16 mouse cellular contexts compared by ENCODE assay signal in the genomic region with DNA sequence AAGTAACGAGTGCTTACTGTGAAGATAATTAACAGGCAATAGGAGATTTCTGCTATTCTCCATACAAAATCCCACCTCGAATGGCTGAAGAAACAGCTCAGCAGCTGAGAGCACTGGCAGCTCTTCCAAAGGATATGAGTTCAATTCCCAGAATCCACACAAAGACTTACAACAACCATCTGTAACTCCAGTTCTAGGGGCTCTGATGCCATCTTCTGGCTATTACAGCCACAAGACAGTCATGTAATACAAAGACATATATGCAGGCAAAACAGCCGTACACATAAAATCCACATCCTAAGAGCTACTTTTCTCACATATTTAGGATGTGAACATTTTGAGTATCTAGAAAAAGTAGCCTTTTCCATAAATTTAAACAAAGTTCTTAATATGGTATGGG. TPM values are rescaled to one million over a fixed set of nuclear protein-coding genes. Genes with fewer than 3 reads are reported as not detected.
DNase-seq lines count a peak whose midpoint lies in the region; ATAC-seq and TF ChIP-seq lines count a peak whose summit lies in the region.
"Had no signal": no experiment of that assay in that cellular context is flagged by ENCODE, and none has a peak within 500 bp of the region (broad histone marks: within the 10 kb centered on the region; RNA-seq: fewer than 3 reads in every experiment).

No protein-coding gene starts in this region.

- no peak overlapping the region for H3K4me2 ChIP-seq in stomach, postnatal 0 days (replicated peaks; ENCODE audit: low read depth)
- H3K4me2 ChIP-seq: forebrain, embryonic 12.5 days; limb, embryonic 12.5 days had no signal

- no peaks in the 10 kb centered on the region for H3K4me1 ChIP-seq in kidney, adult 2 months (ENCODE audit: control insufficient read depth, insufficient read depth, low read length)
- H3K4me1 ChIP-seq in lung, adult 2 months (ENCODE audit: control insufficient read depth, insufficient read depth, low read length), result peaks cover 4% of the 10 kb centered on the region; the same call in 1 of the 2 replicates
- H3K4me1 ChIP-seq in stomach, postnatal 0 days (replicated peaks; ENCODE audit: control insufficient read depth, insufficient read depth), result no peaks in the 10 kb centered on the region
- H3K4me1 ChIP-seq: forebrain, embryonic 12.5 days; limb, embryonic 12.5 days; megakaryocyte, embryonic 14.5 days had no signal

- H3K27me3 ChIP-seq in kidney, adult 2 months (replicated peaks; ENCODE audit: control insufficient read depth, insufficient read depth, low read length), result no peaks in the 10 kb centered on the region; the same call in 1 of the 2 replicates
- H3K27me3 ChIP-seq in stomach, postnatal 0 days (ENCODE audit: control insufficient read depth, insufficient read depth, low read length), result no peaks in the 10 kb centered on the region
- H3K27me3 ChIP-seq: forebrain, embryonic 12.5 days had no signal

- no peaks in the 10 kb centered on the region for H3K9me3 ChIP-seq in stomach, postnatal 0 days (ENCODE audit: control insufficient read depth, low read length)
- H3K9me3 ChIP-seq: forebrain, embryonic 12.5 days; limb, embryonic 12.5 days; megakaryocyte, embryonic 14.5 days had no signal

- no peak overlapping the region for H3K27ac ChIP-seq in kidney, adult 2 months (ENCODE audit: insufficient read depth, low read depth, low read length)
- H3K27ac ChIP-seq in stomach, postnatal 0 days (replicated peaks), result no peak overlapping the region
- H3K27ac ChIP-seq: forebrain, embryonic 12.5 days; limb, embryonic 12.5 days had no signal

- ATAC-seq in stomach, postnatal 0 days (ENCODE audit: low FRiP score, low TSS enrichment), result no peak

- no peak for TF ChIP-seq CTCF in kidney, adult 2 months (conservative IDR thresholded peaks at IDR 0.05; ENCODE audit: insufficient read depth, insufficient read length, low read depth, low read length)
- no peak for TF ChIP-seq CTCF in lung, adult 2 months (IDR thresholded peaks at IDR 0.05; ENCODE audit: insufficient read depth, low read length)
- peak; percentile 57 for TF ChIP-seq CTCF in stomach, postnatal 0 days (IDR thresholded peaks at IDR 0.05; ENCODE audit: low read depth)

- no peak overlapping the region for H3K9ac ChIP-seq in stomach, postnatal 0 days (ENCODE audit: low read length)
- H3K9ac ChIP-seq: forebrain, embryonic 12.5 days; limb, embryonic 12.5 days had no signal

- TF ChIP-seq EP300 in stomach, postnatal 0 days (optimal IDR thresholded peaks at IDR 0.05), result no peak

- peak; percentile 13 for DNase-seq in embryo, embryonic 11 days
- DNase-seq in embryo, embryonic 10 days (ENCODE audit: low spot score), result no peak
- DNase-seq in kidney, adult 2 months, result peak; percentile 11
- no peak for DNase-seq in kidney, postnatal 25 days
- peak; percentile 7 for DNase-seq in lung, postnatal 36 days
- no peak for DNase-seq in lung, adult 2 months
- no peak for DNase-seq in stomach, postnatal 0 days (ENCODE audit: low spot score)
- no peak for DNase-seq in cerebellum, postnatal 14 days
- DNase-seq: adrenal gland, adult 8-10 months; cerebellum, adult 2 months; right cerebral cortex, adult 18-20 months had no signal

- TF ChIP-seq POLR2A in kidney, adult 2 months (IDR thresholded peaks at IDR 0.05; ENCODE audit: low read depth, low read length), result no peak
- TF ChIP-seq POLR2A in lung, adult 2 months (IDR thresholded peaks at IDR 0.05; ENCODE audit: borderline replicate concordance, extremely low read depth, low read depth, low read length), result no peak

- no peak overlapping the region for H3K4me3 ChIP-seq in kidney, adult 2 months (ENCODE audit: insufficient read depth, low read depth, low read length)
- H3K4me3 ChIP-seq in lung, adult 2 months (replicated peaks; ENCODE audit: extremely low read depth, low read depth, low read length), result no peak overlapping the region
- H3K4me3 ChIP-seq in stomach, postnatal 0 days (ENCODE audit: low read depth, low read length), result no peak overlapping the region
- H3K4me3 ChIP-seq: forebrain, embryonic 12.5 days; limb, embryonic 12.5 days; megakaryocyte, embryonic 14.5 days had no signal

- no peaks in the 10 kb centered on the region for H3K36me3 ChIP-seq in kidney, adult 2 months (ENCODE audit: control insufficient read depth, insufficient read depth, low read length)
- no peaks in the 10 kb centered on the region for H3K36me3 ChIP-seq in stomach, postnatal 0 days (ENCODE audit: control insufficient read depth, insufficient read depth, low read length)
- H3K36me3 ChIP-seq: forebrain, embryonic 12.5 days; limb, embryonic 12.5 days had no signal

- whole genome bisulfite sequencing in kidney, adult 2 months, result 60% methylated on average over 3 of the region's 3 CpGs
- WGBS in lung, adult 2 months, result 46% methylated on average over 3 of the region's 3 CpGs
- WGBS in stomach, postnatal 0 days, result 47% methylated on average over 3 of the region's 3 CpGs

RNA-seq across cellular contexts. Expression of a gene that starts 27.4 kb away (rescaled TPM):
- 0.24 and 0.33 TPM in 2 replicates for polyA plus RNA-seq in kidney, adult 2 months (2012; rRNA removed)
- 0.06 and 0.14 TPM in 2 replicates for polyA plus RNA-seq in lung, adult 2 months (2012; rRNA removed)
- polyA plus RNA-seq in stomach, postnatal 0 days (2015; fragmentation: Nextera tagmentation; extraction: Ambion mirVana), result 0.15 and 0.16 TPM in 2 replicates
- polyA plus RNA-seq: C2C12; limb, embryonic 12.5 days; small intestine, adult 2 months had no signal

RNA-seq across cellular contexts. Expression of a gene that starts 30.7 kb away (rescaled TPM):
- 0.05 TPM in 2 replicates for polyA plus RNA-seq in kidney, adult 2 months (2012; rRNA removed)
- polyA plus RNA-seq in lung, adult 2 months (2012; rRNA removed), result not detected in 2 replicates
- polyA plus RNA-seq in stomach, postnatal 0 days (2015; fragmentation: Nextera tagmentation; extraction: Ambion mirVana), result 0.04 and 0.08 TPM in 2 replicates
- polyA plus RNA-seq: C2C12; small intestine, adult 2 months had no signal

RNA-seq across cellular contexts. Expression of a gene that starts 39.0 kb away (rescaled TPM):
- 7.1 and 8.2 TPM in 2 replicates for polyA plus RNA-seq in kidney, adult 2 months (2012; rRNA removed)
- polyA plus RNA-seq in lung, adult 2 months (2012; rRNA removed), result 9.3 and 15.3 TPM in 2 replicates
- polyA plus RNA-seq in stomach, postnatal 0 days (2015; fragmentation: Nextera tagmentation; extraction: Ambion mirVana), result 8.9 and 10.1 TPM in 2 replicates

Comparison
In these comparisons a context has a peak if more than half of its experiments do, and no peak if none do; other contexts are left out.
1. DNase-seq: peak in embryo, embryonic 11 days (single experiment), kidney, adult 2 months (single experiment) and lung, postnatal 36 days (single experiment); none in embryo, embryonic 10 days (single experiment), kidney, postnatal 25 days (0 of 2), lung, adult 2 months (single experiment), stomach, postnatal 0 days (single experiment) and cerebellum, postnatal 14 days (0 of 2).